Mouse (Mus musculus): ENCODE measurements around the gene Crip1. TPM values are rescaled to one million over a fixed set of nuclear protein-coding genes. Genes with fewer than 3 reads are reported as not detected.
A peak's percentile ranks its signal among the peaks of the same experiment; 100 is the strongest.

The Crip1 gene
- polyA plus RNA-seq, 1 experiment: 55.5 TPM

DNA sequence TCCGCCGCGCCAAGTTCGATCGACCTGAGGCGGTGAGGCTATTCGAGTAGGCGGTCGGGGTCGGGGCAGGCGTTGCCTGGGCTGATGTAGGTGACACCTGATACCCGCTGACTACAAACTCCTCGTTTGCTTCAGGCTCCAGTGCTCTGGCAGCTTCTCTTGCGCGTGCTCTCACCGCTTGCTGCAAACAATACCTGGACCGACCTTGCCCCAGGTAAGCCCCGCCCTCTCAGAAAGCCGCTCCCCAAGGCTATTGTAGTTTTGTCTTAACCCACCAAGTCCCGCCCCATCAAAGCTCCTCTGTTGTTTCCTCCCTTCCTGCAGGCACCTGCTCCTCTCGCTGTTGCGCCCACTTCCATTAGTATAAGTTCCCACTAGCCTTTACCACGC, 10.4 kb downstream of the Crip1 start:
- DNase-seq: no peak
- H3K27ac ChIP-seq (ENCODE audit: insufficient read depth, low read length): no peak overlapping the region
- TF ChIP-seq POLR2A (IDR thresholded peaks at IDR 0.05; ENCODE audit: borderline replicate concordance, insufficient read depth, low read length): no peak
- TF ChIP-seq CTCF (IDR thresholded peaks at IDR 0.05; ENCODE audit: borderline replicate concordance, insufficient read depth, low read depth, low read length): no peak
- no peaks in the 10 kb centered on the region; the same call in 1 of the 2 replicates for H3K4me1 ChIP-seq (ENCODE audit: control insufficient read depth, insufficient read depth, low read length)
- peak overlapping the region; percentile 52 for H3K4me3 ChIP-seq (replicated peaks; ENCODE audit: insufficient read depth, low read depth, low read length)
- 0 out of 2 replicates have a peak, but pooled peaks cover 2% of the 10 kb centered on the region for H3K27me3 ChIP-seq (ENCODE audit: control insufficient read depth, insufficient read depth, low read length)
- WGBS: 1% methylated on average over 23 of the region's 23 CpGs

DNA sequence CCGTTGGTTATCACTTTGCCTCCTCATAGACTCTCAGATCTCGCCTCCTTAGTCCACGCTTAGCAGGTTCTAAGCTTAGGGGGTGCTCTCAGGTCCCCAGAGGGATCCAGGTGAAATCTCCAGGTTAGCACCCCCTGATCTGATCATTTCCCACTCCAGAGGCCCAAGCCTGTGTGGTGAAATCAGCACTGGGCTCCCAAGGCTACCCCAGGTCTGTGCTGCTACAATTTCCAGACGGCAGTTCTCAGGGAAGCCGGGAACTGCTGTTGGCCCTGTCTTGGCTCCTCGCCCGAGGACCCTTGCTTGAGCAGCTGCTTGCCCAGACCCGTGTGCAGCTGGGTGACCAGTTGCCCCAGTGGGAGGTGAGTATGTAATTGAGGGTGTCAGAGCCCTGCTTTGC, 10.9 kb downstream of the Crip1 start:
- H3K4me1 ChIP-seq (ENCODE audit: control insufficient read depth, insufficient read depth, low read length): no peaks in the 10 kb centered on the region; the same call in 1 of the 2 replicates
- peak in 1 of 2 experiments; percentile 33 for DNase-seq
- no peak overlapping the region for H3K4me3 ChIP-seq (replicated peaks; ENCODE audit: insufficient read depth, low read depth, low read length)

GRCm38 (mm10) chr12:113157521-113157920, 11.4 kb downstream of the Crip1 start:
- Histone ChIP-seq H3K27me3 (ENCODE audit: control insufficient read depth, insufficient read depth, low read length) (no peaks in the 10 kb centered on the region), H3K4me3 (replicated peaks; ENCODE audit: insufficient read depth, low read depth, low read length) (no peak overlapping the region), H3K4me1 (ENCODE audit: control insufficient read depth, insufficient read depth, low read length) (peaks cover 3% of the 10 kb centered on the region), H3K27ac (ENCODE audit: insufficient read depth, low read length) (no peak overlapping the region)
- WGBS: 85% methylated on average over 8 of the region's 8 CpGs
- TF ChIP-seq POLR2A (IDR thresholded peaks at IDR 0.05; ENCODE audit: borderline replicate concordance, insufficient read depth, low read length) (no peak), CTCF (IDR thresholded peaks at IDR 0.05; ENCODE audit: borderline replicate concordance, insufficient read depth, low read depth, low read length) (no peak)
- DNase-seq: no peak

More for the DNA sequence above, 10.9 kb downstream of the Crip1 start:
- Histone ChIP-seq H3K27ac (ENCODE audit: insufficient read depth, low read length) (no peak overlapping the region), H3K27me3 (ENCODE audit: control insufficient read depth, insufficient read depth, low read length) (no peaks in the 10 kb centered on the region)
- TF ChIP-seq CTCF (IDR thresholded peaks at IDR 0.05; ENCODE audit: borderline replicate concordance, insufficient read depth, low read depth, low read length): no peak
- TF ChIP-seq POLR2A (IDR thresholded peaks at IDR 0.05; ENCODE audit: borderline replicate concordance, insufficient read depth, low read length): no peak
- 11% methylated on average over 8 of the region's 8 CpGs for WGBS

- WGBS: 88% methylated on average over 8 of the region's 8 CpGs
- TF ChIP-seq POLR2A (IDR thresholded peaks at IDR 0.05; ENCODE audit: borderline replicate concordance, insufficient read depth, low read length) (no peak), CTCF (IDR thresholded peaks at IDR 0.05; ENCODE audit: borderline replicate concordance, insufficient read depth, low read depth, low read length) (no peak)
- no peak for DNase-seq
These were observed 11.9 kb downstream of the Crip1 start for GRCm38 (mm10) chr12:113157971-113158370.

DNA sequence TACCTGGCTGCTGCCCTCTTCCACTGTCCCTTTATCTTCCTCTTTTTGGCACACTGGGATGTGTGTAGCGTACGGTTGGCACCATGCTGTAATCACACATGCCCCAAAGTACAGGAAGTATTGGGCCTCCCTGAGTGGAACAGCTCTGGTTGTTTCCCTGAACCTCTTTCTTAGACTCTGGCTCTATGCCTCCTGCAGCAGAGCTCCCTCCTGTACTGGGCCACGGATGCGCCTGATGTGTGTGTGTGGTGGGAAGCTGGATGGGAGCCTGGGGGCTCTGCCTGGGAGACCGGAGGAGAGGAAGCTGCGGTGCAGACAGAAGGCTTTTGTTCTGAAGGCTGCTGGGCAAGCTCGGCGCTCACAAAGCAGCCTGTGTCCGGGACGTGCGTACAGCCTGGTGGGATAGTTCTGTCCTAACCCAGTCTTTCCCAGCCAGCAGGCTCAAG, 17.5 kb downstream of the Crip1 start:
- TF ChIP-seq POLR2A (IDR thresholded peaks at IDR 0.05; ENCODE audit: borderline replicate concordance, insufficient read depth, low read length): no peak
- Histone ChIP-seq H3K27me3 (ENCODE audit: control insufficient read depth, insufficient read depth, low read length) (no peaks in the 10 kb centered on the region), H3K27ac (ENCODE audit: insufficient read depth, low read length) (peak overlapping the region; percentile 49), H3K4me1 (ENCODE audit: control insufficient read depth, insufficient read depth, low read length) (peaks cover 18% of the 10 kb centered on the region), H3K4me3 (replicated peaks; ENCODE audit: insufficient read depth, low read depth, low read length) (no peak overlapping the region)
- DNase-seq: peak; percentile 40 to 51
- 51% methylated on average over 11 of the region's 11 CpGs for WGBS

More at GRCm38 (mm10) chr12:113157971-113158370, 11.9 kb downstream of the Crip1 start:
- no peak overlapping the region for H3K4me3 ChIP-seq (replicated peaks; ENCODE audit: insufficient read depth, low read depth, low read length)
- H3K27me3 ChIP-seq (ENCODE audit: control insufficient read depth, insufficient read depth, low read length): no peaks in the 10 kb centered on the region
- no peak overlapping the region for H3K27ac ChIP-seq (ENCODE audit: insufficient read depth, low read length)
- peaks cover 7% of the 10 kb centered on the region for H3K4me1 ChIP-seq (ENCODE audit: control insufficient read depth, insufficient read depth, low read length)

DNA sequence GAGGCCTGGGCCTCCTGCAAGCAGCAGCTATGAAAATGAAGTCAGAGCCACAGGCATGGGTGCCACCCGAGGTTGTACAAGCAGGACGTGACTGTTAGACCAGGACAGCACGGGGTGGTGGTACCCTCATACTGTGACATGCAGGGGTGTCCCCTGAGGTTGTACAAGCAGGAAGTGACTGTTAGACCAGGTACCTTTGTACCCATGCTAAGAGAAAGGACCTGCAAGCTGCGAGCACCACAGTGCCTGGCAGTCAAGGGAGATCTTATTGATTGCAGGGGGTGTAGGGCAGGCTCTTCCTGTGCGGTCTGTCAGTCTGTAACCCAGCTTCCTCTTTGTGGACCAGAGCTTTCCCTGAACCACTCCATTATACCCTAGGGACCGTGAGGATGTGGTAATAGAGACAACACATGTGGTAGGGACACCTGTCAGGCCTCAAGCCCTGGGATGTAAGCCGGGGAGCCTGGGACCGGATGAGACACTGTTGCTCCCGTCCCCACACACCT, 22.0 kb downstream of the Crip1 start:
- DNase-seq: no peak
- Histone ChIP-seq H3K27me3 (ENCODE audit: control insufficient read depth, insufficient read depth, low read length) (no peaks in the 10 kb centered on the region), H3K27ac (ENCODE audit: insufficient read depth, low read length) (no peak overlapping the region)

DNA sequence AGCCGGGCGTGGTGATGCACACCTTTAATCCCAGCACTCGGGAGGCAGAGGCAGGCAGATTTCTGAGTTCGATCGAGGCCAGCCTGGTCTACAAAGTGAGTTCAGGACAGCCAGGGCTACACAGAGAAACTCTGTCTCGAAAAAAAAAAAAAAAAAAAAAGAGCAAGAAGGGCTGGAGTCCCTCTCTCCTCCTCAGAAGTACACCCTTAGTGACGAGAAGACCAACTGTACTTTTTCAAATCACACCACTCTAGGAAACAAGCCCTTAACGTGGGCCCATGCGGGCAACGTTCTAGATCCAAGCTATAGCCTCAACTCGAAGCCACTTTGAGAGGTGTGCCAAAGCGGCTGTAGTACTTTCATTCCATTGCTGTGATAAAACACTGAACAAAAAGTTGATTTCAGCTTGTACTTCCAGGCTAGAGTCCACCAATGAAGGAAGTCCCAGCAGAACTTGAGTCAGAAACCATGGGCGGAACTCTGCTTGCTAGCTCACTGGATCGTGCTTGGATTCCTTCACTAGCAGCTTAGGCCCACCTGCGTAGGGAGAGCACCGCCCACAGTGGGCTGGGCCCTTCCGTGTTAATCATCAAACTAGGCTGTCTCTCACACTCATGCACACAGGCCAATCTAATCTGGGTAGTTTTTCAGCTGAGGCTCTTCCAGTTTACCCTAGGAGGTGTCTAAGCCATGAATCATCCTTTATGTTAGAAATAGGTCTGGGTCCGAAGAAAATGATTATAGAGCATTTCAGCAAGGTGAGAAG, 31.0 kb downstream of the Crip1 start:
- TF ChIP-seq CTCF (IDR thresholded peaks at IDR 0.05; ENCODE audit: borderline replicate concordance, insufficient read depth, low read depth, low read length) (no peak), POLR2A (IDR thresholded peaks at IDR 0.05; ENCODE audit: borderline replicate concordance, insufficient read depth, low read length) (no peak)
- Histone ChIP-seq H3K27me3 (ENCODE audit: control insufficient read depth, insufficient read depth, low read length) (no peaks in the 10 kb centered on the region), H3K4me3 (replicated peaks; ENCODE audit: insufficient read depth, low read depth, low read length) (no peak overlapping the region), H3K4me1 (ENCODE audit: control insufficient read depth, insufficient read depth, low read length) (no peaks in the 10 kb centered on the region), H3K27ac (ENCODE audit: insufficient read depth, low read length) (no peak overlapping the region)
- no peak for DNase-seq
- 88% methylated on average over 18 of the region's 18 CpGs for WGBS

More for the DNA sequence above, 22.0 kb downstream of the Crip1 start:
- peaks cover 9% of the 10 kb centered on the region for H3K4me1 ChIP-seq (ENCODE audit: control insufficient read depth, insufficient read depth, low read length)
- H3K4me3 ChIP-seq (replicated peaks; ENCODE audit: insufficient read depth, low read depth, low read length): no peak overlapping the region
- TF ChIP-seq POLR2A (IDR thresholded peaks at IDR 0.05; ENCODE audit: borderline replicate concordance, insufficient read depth, low read length): no peak
- TF ChIP-seq CTCF (IDR thresholded peaks at IDR 0.05; ENCODE audit: borderline replicate concordance, insufficient read depth, low read depth, low read length): no peak
- 82% methylated on average over 9 of the region's 9 CpGs for WGBS

- no peak for TF ChIP-seq POLR2A (IDR thresholded peaks at IDR 0.05; ENCODE audit: borderline replicate concordance, insufficient read depth, low read length)
- TF ChIP-seq CTCF (IDR thresholded peaks at IDR 0.05; ENCODE audit: borderline replicate concordance, insufficient read depth, low read depth, low read length): no peak
- 76% methylated on average over 4 of the region's 4 CpGs for WGBS
These were observed 34.9 kb downstream of the Crip1 start for GRCm38 (mm10) chr12:113181020-113181419.

More at GRCm38 (mm10) chr12:113181020-113181419, 34.9 kb downstream of the Crip1 start:
- H3K4me1 ChIP-seq (ENCODE audit: control insufficient read depth, insufficient read depth, low read length): no peaks in the 10 kb centered on the region
- no peak overlapping the region for H3K27ac ChIP-seq (ENCODE audit: insufficient read depth, low read length)
- H3K27me3 ChIP-seq (ENCODE audit: control insufficient read depth, insufficient read depth, low read length): no peaks in the 10 kb centered on the region
- no peak for DNase-seq
- no peak overlapping the region for H3K4me3 ChIP-seq (replicated peaks; ENCODE audit: insufficient read depth, low read depth, low read length)
